Mouse (Mus musculus) kidney, postnatal 0 days (tissue): Measurements from ENCODE around the gene Nup43. TPM values are rescaled to one million over a fixed set of nuclear protein-coding genes. Genes with fewer than 3 reads are reported as not detected.

Source experiments
- ATAC-seq: fragments of 200-750 bp; cut with Nextera tagmentation; replicated peaks from 2 replicates; pipeline ENCODE4 v1.8.0; 2017; ENCODE audit warnings: low read depth, moderate number of reproducible peaks, moderate TSS enrichment, moderate library complexity; ENCODE audit not compliant: low FRiP score
- DNase-seq: peaks from one replicate; pipeline ENCODE4 v3.0.0-alpha.2; 2016; ENCODE audit warnings: low spot score
- H3K27ac ChIP-seq: fragments of 300-500 bp; sonication (generic); 2 replicates; pipeline ENCODE4 v1.5.1; 2014; ENCODE audit warnings: mild to moderate bottlenecking
- H3K27me3 ChIP-seq: fragments of 300-500 bp; sonication (generic); 2 replicates; pipeline ENCODE4 v1.6.1; 2014; ENCODE audit warnings: low read length, mixed read lengths; ENCODE audit not compliant: insufficient read depth
- H3K36me3 ChIP-seq: fragments of 300-500 bp; sonication (generic); 2 replicates; pipeline ENCODE4 v1.6.1; 2014; ENCODE audit warnings: low read length, mixed read lengths; ENCODE audit not compliant: insufficient read depth
- H3K4me1 ChIP-seq: fragments of 300-500 bp; sonication (generic); replicated peaks from 2 replicates; pipeline ENCODE4 v1.6.1; 2014; ENCODE audit warnings: antibody characterized with exemption, low read length, mixed read lengths; ENCODE audit not compliant: insufficient read depth
- H3K4me2 ChIP-seq: fragments of 300-500 bp; sonication (generic); 2 replicates; pipeline ENCODE4 v1.6.1; 2014; ENCODE audit warnings: mild to moderate bottlenecking, low read length, moderate library complexity, mixed read lengths
- H3K4me3 ChIP-seq: fragments of 300-500 bp; sonication (generic); replicated peaks from 2 replicates; pipeline ENCODE4 v1.5.1; 2014; ENCODE audit warnings: low read depth, low read length
- H3K9ac ChIP-seq: fragments of 300-500 bp; sonication (generic); 2 replicates; pipeline ENCODE4 v1.6.1; 2014; ENCODE audit warnings: low read depth, low read length
- H3K9me3 ChIP-seq: fragments of 300-500 bp; sonication (generic); replicated peaks from 2 replicates; pipeline ENCODE4 v1.6.1; 2016; ENCODE audit warnings: low read length, inconsistent platforms, mixed read lengths
- CTCF ChIP-seq: IDR thresholded peaks from 2 replicates; pipeline ENCODE4 v1.5.1; 2016; ENCODE audit warnings: antibody characterized with exemption, low read depth, mild to moderate bottlenecking, moderate library complexity
- WGBS: fragments of 180-500 bp; shearing (Covaris S2); extraction: QIAGEN DNeasy Blood & Tissue Kit; methylation state at CpG from one replicate; pipeline ENCODE4 v1.1.7; 2014; 5-methylcytosine and 5-hydroxymethylcytosine counted together
- polyA plus RNA-seq: library from polyadenylated mRNA; unstranded; fragments of >200 nt; fragmentation: Nextera tagmentation; extraction: Ambion mirVana; gene quantifications from 2 replicates; pipeline ENCODE4 v1.2.1, GENCODE M21; 2015

Gene Nup43
- polyA plus RNA-seq, 1 experiment from 2014 or later, result 32.7 TPM

GRCm38 (mm10) chr10:7712506-7712905 is 45.2 kb downstream of the Nup43 start:
- TF ChIP-seq CTCF, result no peak
- H3K36me3 ChIP-seq, result peaks cover 42% of the 10 kb centered on the region
- no peaks in the 10 kb centered on the region for H3K4me1 ChIP-seq
- H3K9me3 ChIP-seq, result no peaks in the 10 kb centered on the region
- H3K27me3 ChIP-seq, result no peaks in the 10 kb centered on the region
- no peak overlapping the region for H3K27ac ChIP-seq
- no peak overlapping the region for H3K9ac ChIP-seq
- no peak overlapping the region for H3K4me2 ChIP-seq
- no peak overlapping the region for H3K4me3 ChIP-seq
- 94% methylated on average over 13 of the region's 13 CpGs for WGBS
- ATAC-seq (no peak), DNase-seq (no peak)

GRCm38 (mm10) chr10:7715056-7715455 is 47.8 kb downstream of the Nup43 start:
- Histone ChIP-seq H3K27ac (no peak overlapping the region), H3K4me3 (no peak overlapping the region), H3K27me3 (no peaks in the 10 kb centered on the region), H3K9ac (no peak overlapping the region), H3K4me1 (no peaks in the 10 kb centered on the region), H3K4me2 (no peak overlapping the region), H3K9me3 (no peaks in the 10 kb centered on the region), H3K36me3 (peaks cover 38% of the 10 kb centered on the region)
- WGBS, result 48% methylated on average over 7 of the region's 7 CpGs
- no peak for ATAC-seq
- no peak for TF ChIP-seq CTCF
- no peak for DNase-seq

GRCm38 (mm10) chr10:7725751-7726500 is 58.6 kb downstream of the Nup43 start, which contains the start of gene Katna1:
TSS of gene Katna1 (plus strand) at chr10:7726000.
- H3K36me3 ChIP-seq, result no peaks in the 10 kb centered on the region
- peaks cover 3% of the 10 kb centered on the region; the same call in 1 of the 2 replicates for H3K4me1 ChIP-seq
- H3K4me2 ChIP-seq, result peak within 1 kb of the TSS; percentile 55
- H3K27ac ChIP-seq, result peak within 1 kb of the TSS; percentile 68; the same call in 1 of the 2 replicates
- H3K9ac ChIP-seq, result peak within 1 kb of the TSS; percentile 70
- no peaks in the 10 kb centered on the region for H3K27me3 ChIP-seq
- WGBS, result under 1% methylated on average over 49 of the region's 49 CpGs
- H3K4me3 ChIP-seq, result peak within 1 kb of the TSS; percentile 75
- DNase-seq (peak; percentile 99), ATAC-seq (peak; percentile 99)
- TF ChIP-seq CTCF, result no peak
- H3K9me3 ChIP-seq, result no peaks in the 10 kb centered on the region

GRCm38 (mm10) chr10:7726501-7726812 is 59.2 kb downstream of the Nup43 start:
- no peak for TF ChIP-seq CTCF

GRCm38 (mm10) chr10:7727011-7727410 is 59.7 kb downstream of the Nup43 start:
- Histone ChIP-seq H3K4me3 (peak overlapping the region; percentile 75), H3K36me3 (no peaks in the 10 kb centered on the region), H3K27me3 (no peaks in the 10 kb centered on the region), H3K27ac (no peak overlapping the region), H3K4me1 (peaks cover 3% of the 10 kb centered on the region; the same call in 1 of the 2 replicates), H3K9me3 (no peaks in the 10 kb centered on the region), H3K4me2 (peak overlapping the region; percentile 55), H3K9ac (peak overlapping the region; percentile 42; the same call in 1 of the 2 replicates)
- ATAC-seq (no peak), DNase-seq (peak; percentile 21)
- WGBS, result 16% methylated on average over 3 of the region's 3 CpGs
- TF ChIP-seq CTCF, result no peak

More at GRCm38 (mm10) chr10:7726501-7726812, 59.2 kb downstream of the Nup43 start:
- Histone ChIP-seq H3K4me2 (peak overlapping the region; percentile 55), H3K4me1 (peaks cover 3% of the 10 kb centered on the region; the same call in 1 of the 2 replicates), H3K27me3 (no peaks in the 10 kb centered on the region), H3K4me3 (peak overlapping the region; percentile 75), H3K36me3 (no peaks in the 10 kb centered on the region), H3K27ac (peak overlapping the region; percentile 68; the same call in 1 of the 2 replicates), H3K9ac (peak overlapping the region; percentile 70), H3K9me3 (no peaks in the 10 kb centered on the region)
- DNase-seq, result no peak
- ATAC-seq, result no peak
- WGBS, result 0% methylated on average over 8 of the region's 8 CpGs

Other genes starting within 250 kb of the Nup43 start
- gene Ulbp1, start 193.9 kb upstream of the Nup43 start, polyA plus RNA-seq, result 0.79 and 1.5 TPM in 2 replicates
- 0.91 and 1.0 TPM in 2 replicates for gene Lrp11, start 77.7 kb upstream of the Nup43 start, polyA plus RNA-seq
- 94.2 and 106 TPM in 2 replicates for gene Pcmt1, start 13.6 kb downstream of the Nup43 start, polyA plus RNA-seq
- 7.3 TPM in 2 replicates for gene Lats1, start 13.7 kb downstream of the Nup43 start, polyA plus RNA-seq
- gene Katna1, start 58.5 kb downstream of the Nup43 start, polyA plus RNA-seq, result 46.0 and 49.4 TPM in 2 replicates
- 158 and 165 TPM in 2 replicates for gene Ginm1, start 125.3 kb downstream of the Nup43 start, polyA plus RNA-seq
- gene Ppil4, start 125.4 kb downstream of the Nup43 start, polyA plus RNA-seq, result 32.2 and 33.4 TPM in 2 replicates
- 0.29 TPM in 2 replicates for gene Zc3h12d, start 165.0 kb downstream of the Nup43 start, polyA plus RNA-seq